Mouse (Mus musculus) spleen, adult 2 months (tissue): ENCODE measurements around the gene Vwa3b. TPM values are rescaled to one million over a fixed set of nuclear protein-coding genes. Genes with fewer than 3 reads are reported as not detected.

Source experiments
- DNase-seq, 2 experiments: peaks; one replicate each; pipeline versions ENCODE4 v3.0.0 to v3.0.0-alpha.2; 2012 to 2021; ENCODE audit warnings: low spot score in 2 of 2, low read depth in 1 of 2
- H3K27ac ChIP-seq: fragments of 200-500 bp; 2 replicates; pipeline ENCODE4 v1.5.1; 2012; ENCODE audit warnings: low read length, inconsistent platforms; ENCODE audit not compliant: insufficient read depth
- H3K27me3 ChIP-seq: fragments of 200-500 bp; 2 replicates; pipeline ENCODE4 v1.6.1; 2012; ENCODE audit warnings: mild to moderate bottlenecking, moderate library complexity, low read length, inconsistent platforms; ENCODE audit not compliant: control insufficient read depth, insufficient read depth
- H3K36me3 ChIP-seq: fragments of 200-500 bp; 2 replicates; pipeline ENCODE4 v1.6.1; 2012; ENCODE audit warnings: mild to moderate bottlenecking, low read length, inconsistent platforms; ENCODE audit not compliant: control insufficient read depth, insufficient read depth
- H3K4me1 ChIP-seq: fragments of 200-500 bp; 2 replicates; pipeline ENCODE4 v1.6.1; 2011; ENCODE audit warnings: inconsistent platforms; ENCODE audit not compliant: control insufficient read depth, insufficient read depth, insufficient read length
- H3K4me3 ChIP-seq: fragments of 200-500 bp; 2 replicates; pipeline ENCODE4 v1.5.1; 2011; ENCODE audit warnings: mild to moderate bottlenecking, inconsistent platforms; ENCODE audit not compliant: insufficient read depth, insufficient read length; ENCODE audit errors: extremely low read depth
- CTCF ChIP-seq: fragments of 200-500 bp; IDR thresholded peaks from 2 replicates; pipeline ENCODE4 v1.5.1; 2011; ENCODE audit warnings: mild to moderate bottlenecking, inconsistent platforms; ENCODE audit not compliant: insufficient read depth, insufficient read length, insufficient replicate concordance; ENCODE audit errors: extremely low read depth
- POLR2A ChIP-seq: fragments of 200-500 bp; IDR thresholded peaks from 2 replicates; pipeline ENCODE4 v1.6.1; 2011; ENCODE audit warnings: low read depth, low read length, inconsistent platforms
- WGBS: fragments of 180-500 bp; shearing (Covaris S2); methylation state at CpG from one replicate; pipeline ENCODE4 v1.1.7; 2018; 5-methylcytosine and 5-hydroxymethylcytosine counted together
- polyA plus RNA-seq: library from polyadenylated mRNA; depleted of rRNA; stranded (reverse); fragments of >200 nt; gene quantifications from 2 replicates; pipeline ENCODE4 v1.2.3, GENCODE M21; 2012; rRNA removed

Gene Vwa3b
- polyA plus RNA-seq, 1 experiment: 0.21 TPM

GRCm38 (mm10) chr1:37219593-37219992 lies 193.2 kb downstream of the Vwa3b start:
- no peak for DNase-seq
- Histone ChIP-seq H3K4me1 (no peaks in the 10 kb centered on the region), H3K27ac (no peak overlapping the region), H3K27me3 (no peaks in the 10 kb centered on the region), H3K4me3 (no peak overlapping the region), H3K36me3 (no peaks in the 10 kb centered on the region)
- TF ChIP-seq POLR2A: no peak
- no peak for TF ChIP-seq CTCF
- WGBS: 88% methylated on average over 5 of the region's 5 CpGs

GRCm38 (mm10) chr1:37220134-37220907 lies 193.9 kb downstream of the Vwa3b start:
- no peak overlapping the region for H3K4me3 ChIP-seq
- no peaks in the 10 kb centered on the region for H3K27me3 ChIP-seq
- no peaks in the 10 kb centered on the region for H3K36me3 ChIP-seq
- 56% methylated on average over 6 of the region's 6 CpGs for WGBS
- TF ChIP-seq POLR2A (no peak), CTCF (no peak)
- H3K4me1 ChIP-seq: no peaks in the 10 kb centered on the region
- H3K27ac ChIP-seq: no peak overlapping the region
- DNase-seq: no peak

- no peaks in the 10 kb centered on the region for H3K27me3 ChIP-seq
- no peak overlapping the region for H3K4me3 ChIP-seq
- H3K27ac ChIP-seq: no peak overlapping the region
- no peaks in the 10 kb centered on the region for H3K4me1 ChIP-seq
- no peaks in the 10 kb centered on the region for H3K36me3 ChIP-seq
- no peak for TF ChIP-seq CTCF
- TF ChIP-seq POLR2A: no peak
- DNase-seq: no peak
- 64% methylated on average over 7 of the region's 7 CpGs for WGBS
Measured at GRCm38 (mm10) chr1:37222002-37222401, 195.6 kb downstream of the Vwa3b start.

- TF ChIP-seq CTCF (no peak), POLR2A (no peak)
- 74% methylated on average over 6 of the region's 6 CpGs for WGBS
Measured at GRCm38 (mm10) chr1:37230404-37230803, 204.0 kb downstream of the Vwa3b start.

GRCm38 (mm10) chr1:37231295-37231701 lies 204.9 kb downstream of the Vwa3b start:
- H3K4me1 ChIP-seq: no peaks in the 10 kb centered on the region
- no peaks in the 10 kb centered on the region for H3K36me3 ChIP-seq
- H3K27me3 ChIP-seq: no peaks in the 10 kb centered on the region
- no peak overlapping the region for H3K27ac ChIP-seq
- TF ChIP-seq POLR2A: no peak
- no peak for TF ChIP-seq CTCF
- no peak overlapping the region for H3K4me3 ChIP-seq
- 72% methylated on average over 6 of the region's 6 CpGs for WGBS
- no peak for DNase-seq

More at GRCm38 (mm10) chr1:37230404-37230803, 204.0 kb downstream of the Vwa3b start:
- no peaks in the 10 kb centered on the region for H3K4me1 ChIP-seq
- H3K4me3 ChIP-seq: no peak overlapping the region
- no peak overlapping the region for H3K27ac ChIP-seq
- no peaks in the 10 kb centered on the region for H3K27me3 ChIP-seq
- no peaks in the 10 kb centered on the region for H3K36me3 ChIP-seq
- DNase-seq: no peak

Other genes with a start within 250 kb of the Vwa3b start
- gene Tmem131, start 82.9 kb upstream of the Vwa3b start, polyA plus RNA-seq: 23.7 and 26.5 TPM in 2 replicates
- gene Cnga3, start 187.8 kb downstream of the Vwa3b start, polyA plus RNA-seq: 0.11 and 0.18 TPM in 2 replicates